Mouse (Mus musculus): ENCODE measurements around the gene Zfp62. TPM values are rescaled to one million over a fixed set of nuclear protein-coding genes. Genes with fewer than 3 reads are reported as not detected.

Gene Zfp62
- polyA plus RNA-seq, 1 experiment from 2014 or later, result 42.8 TPM

- ATAC-seq (ENCODE audit: insufficient read depth), result peak; percentile 0; the same call in 1 of the 2 replicates
- Histone ChIP-seq H3K36me3 (ENCODE audit: insufficient read depth) (no peaks in the 10 kb centered on the region), H3K9ac (peak overlapping the region; percentile 49), H3K9me3 (ENCODE audit: low read depth, low read length) (no peaks in the 10 kb centered on the region), H3K27me3 (ENCODE audit: insufficient read depth, low read length) (no peaks in the 10 kb centered on the region), H3K27ac (ENCODE audit: low read depth) (peak overlapping the region; percentile 91), H3K4me3 (ENCODE audit: low read depth, low read length) (peak overlapping the region; percentile 47), H3K4me1 (ENCODE audit: insufficient read depth) (peaks cover 11% of the 10 kb centered on the region; the same call in 1 of the 2 replicates), H3K4me2 (peak overlapping the region; percentile 65)
- no peak for DNase-seq
- WGBS, result under 1% methylated on average over 4 of the region's 4 CpGs
- TF ChIP-seq CTCF (IDR thresholded peaks at IDR 0.05; ENCODE audit: low read depth), result no peak
These were observed 41.5 kb downstream of the Zfp62 start for GRCm38 (mm10) chr11:49244595-49244930.

- H3K27ac ChIP-seq (ENCODE audit: low read depth), result peak overlapping the region; percentile 91
- 14% methylated on average over 7 of the region's 7 CpGs for WGBS
- H3K27me3 ChIP-seq (ENCODE audit: insufficient read depth, low read length), result no peaks in the 10 kb centered on the region
- H3K4me3 ChIP-seq (ENCODE audit: low read depth, low read length), result peak overlapping the region; percentile 47
- no peak for ATAC-seq (ENCODE audit: insufficient read depth)
- H3K4me1 ChIP-seq (ENCODE audit: insufficient read depth), result peaks cover 11% of the 10 kb centered on the region; the same call in 1 of the 2 replicates
- no peak overlapping the region; the same call in 1 of the 2 replicates for H3K9ac ChIP-seq
- H3K4me2 ChIP-seq, result peak overlapping the region; percentile 65
- DNase-seq, result peak; percentile 45
- no peak for TF ChIP-seq CTCF (IDR thresholded peaks at IDR 0.05; ENCODE audit: low read depth)
- H3K36me3 ChIP-seq (ENCODE audit: insufficient read depth), result no peaks in the 10 kb centered on the region
- no peaks in the 10 kb centered on the region for H3K9me3 ChIP-seq (ENCODE audit: low read depth, low read length)
These were observed 42.1 kb downstream of the Zfp62 start for GRCm38 (mm10) chr11:49245176-49245575.

GRCm38 (mm10) chr11:49245634-49246415 lies 42.7 kb downstream of the Zfp62 start:
- H3K27me3 ChIP-seq (ENCODE audit: insufficient read depth, low read length), result no peaks in the 10 kb centered on the region
- no peak for ATAC-seq (ENCODE audit: insufficient read depth)
- peak overlapping the region; percentile 65 for H3K4me2 ChIP-seq
- 23% methylated on average over 12 of the region's 12 CpGs for WGBS
- peak overlapping the region; percentile 47 for H3K4me3 ChIP-seq (ENCODE audit: low read depth, low read length)
- peak; percentile 21 for DNase-seq
- TF ChIP-seq CTCF (IDR thresholded peaks at IDR 0.05; ENCODE audit: low read depth), result no peak
- no peak overlapping the region; the same call in none of the 2 replicates for H3K27ac ChIP-seq (ENCODE audit: low read depth)
- H3K9me3 ChIP-seq (ENCODE audit: low read depth, low read length), result no peaks in the 10 kb centered on the region
- 0 out of 2 replicates have a peak overlapping the region, but pooled peaks have one; percentile 9 for H3K9ac ChIP-seq
- no peaks in the 10 kb centered on the region for H3K36me3 ChIP-seq (ENCODE audit: insufficient read depth)
- H3K4me1 ChIP-seq (ENCODE audit: insufficient read depth), result peaks cover 11% of the 10 kb centered on the region; the same call in 1 of the 2 replicates

GRCm38 (mm10) chr11:49246523-49246922 lies 43.4 kb downstream of the Zfp62 start:
- Histone ChIP-seq H3K4me1 (ENCODE audit: insufficient read depth) (peaks cover 15% of the 10 kb centered on the region), H3K27me3 (ENCODE audit: insufficient read depth, low read length) (no peaks in the 10 kb centered on the region), H3K9me3 (ENCODE audit: low read depth, low read length) (no peaks in the 10 kb centered on the region), H3K9ac (no peak overlapping the region), H3K36me3 (ENCODE audit: insufficient read depth) (no peaks in the 10 kb centered on the region), H3K4me2 (peak overlapping the region; percentile 65; the same call in 1 of the 2 replicates), H3K4me3 (ENCODE audit: low read depth, low read length) (no peak overlapping the region), H3K27ac (ENCODE audit: low read depth) (no peak overlapping the region)
- DNase-seq (no peak), ATAC-seq (ENCODE audit: insufficient read depth) (no peak)
- no peak for TF ChIP-seq CTCF (IDR thresholded peaks at IDR 0.05; ENCODE audit: low read depth)
- 81% methylated on average over 4 of the region's 4 CpGs for WGBS

GRCm38 (mm10) chr11:49247255-49247654 lies 44.2 kb downstream of the Zfp62 start:
- peaks cover 21% of the 10 kb centered on the region for H3K4me1 ChIP-seq (ENCODE audit: insufficient read depth)
- DNase-seq, result no peak

GRCm38 (mm10) chr11:49248226-49248973 lies 45.3 kb downstream of the Zfp62 start:
- peaks cover 21% of the 10 kb centered on the region for H3K4me1 ChIP-seq (ENCODE audit: insufficient read depth)
- H3K27me3 ChIP-seq (ENCODE audit: insufficient read depth, low read length), result no peaks in the 10 kb centered on the region
- 0 out of 2 replicates have a peak, but pooled peaks cover 4% of the 10 kb centered on the region for H3K36me3 ChIP-seq (ENCODE audit: insufficient read depth)
- no peak for TF ChIP-seq CTCF (IDR thresholded peaks at IDR 0.05; ENCODE audit: low read depth)
- no peak overlapping the region for H3K9ac ChIP-seq
- no peaks in the 10 kb centered on the region for H3K9me3 ChIP-seq (ENCODE audit: low read depth, low read length)
- ATAC-seq (ENCODE audit: insufficient read depth) (no peak), DNase-seq (peak; percentile 59)
- peak overlapping the region; percentile 93; the same call in 1 of the 2 replicates for H3K27ac ChIP-seq (ENCODE audit: low read depth)
- no peak overlapping the region for H3K4me3 ChIP-seq (ENCODE audit: low read depth, low read length)
- no peak overlapping the region; the same call in 1 of the 2 replicates for H3K4me2 ChIP-seq
- WGBS, result 48% methylated on average over 6 of the region's 6 CpGs

More at GRCm38 (mm10) chr11:49247255-49247654, 44.2 kb downstream of the Zfp62 start:
- Histone ChIP-seq H3K36me3 (ENCODE audit: insufficient read depth) (no peaks in the 10 kb centered on the region), H3K9me3 (ENCODE audit: low read depth, low read length) (no peaks in the 10 kb centered on the region), H3K9ac (no peak overlapping the region), H3K4me2 (no peak overlapping the region), H3K27me3 (ENCODE audit: insufficient read depth, low read length) (no peaks in the 10 kb centered on the region), H3K4me3 (ENCODE audit: low read depth, low read length) (no peak overlapping the region), H3K27ac (ENCODE audit: low read depth) (no peak overlapping the region; the same call in 1 of the 2 replicates)
- no peak for TF ChIP-seq CTCF (IDR thresholded peaks at IDR 0.05; ENCODE audit: low read depth)
- ATAC-seq (ENCODE audit: insufficient read depth), result no peak
- 37% methylated on average over 2 of the region's 2 CpGs for WGBS

Data from lung, embryonic 14.5 days (tissue).